Mouse (Mus musculus) myocyte (in vitro differentiated cells): ENCODE data around the gene Prkg1. TPM values are rescaled to one million over a fixed set of nuclear protein-coding genes. Genes with fewer than 3 reads are reported as not detected.

ENCODE experiments used
- H3K27me3 ChIP-seq: one replicate; pipeline ENCODE4 v1.6.1; 2011; ENCODE audit not compliant: control insufficient read depth, insufficient read depth, insufficient read length
- H3K36me3 ChIP-seq: one replicate; pipeline ENCODE4 v1.6.1; 2011; ENCODE audit not compliant: control insufficient read depth, insufficient read depth
- H3K4me2 ChIP-seq: one replicate; pipeline ENCODE4 v1.6.1; 2011; ENCODE audit warnings: low read depth, control low read depth
- H3K4me3 ChIP-seq: one replicate; pipeline ENCODE4 v1.5.1; 2011; ENCODE audit warnings: mild to moderate bottlenecking, control low read depth, moderate library complexity
- H3K79me2 ChIP-seq: one replicate; pipeline ENCODE4 v1.6.1; 2011; ENCODE audit not compliant: control insufficient read depth, insufficient read depth
- H3ac ChIP-seq: one replicate; pipeline ENCODE4 v1.6.1; 2011; ENCODE audit not compliant: control insufficient read depth, insufficient read length
- CEBPB ChIP-seq: IDR thresholded peaks from 2 replicates; pipeline ENCODE4 v1.6.1; 2011; ENCODE audit warnings: mild to moderate bottlenecking, moderate library complexity; ENCODE audit not compliant: poor library complexity, insufficient read depth, severe bottlenecking
- E2F4 ChIP-seq: IDR thresholded peaks from one replicate; pipeline ENCODE4 v1.6.1; 2011; ENCODE audit warnings: mild to moderate bottlenecking, control low read depth, moderate library complexity; ENCODE audit not compliant: insufficient read depth
- MAX ChIP-seq: IDR thresholded peaks from one replicate; pipeline ENCODE4 v1.6.1; 2011; ENCODE audit warnings: low read depth, mild to moderate bottlenecking, control low read depth
- MYOD1 ChIP-seq, 3 experiments: IDR thresholded peaks; one replicate each; pipeline ENCODE4 v1.6.1; 2011; ENCODE audit warnings: control low read depth in 2 of 3, low read depth in 2 of 3, mild to moderate bottlenecking in 2 of 3, moderate library complexity in 1 of 3; ENCODE audit not compliant: insufficient read length in 2 of 3, control insufficient read depth in 1 of 3
- MYOG ChIP-seq, 3 experiments: IDR thresholded peaks; one replicate each; pipeline ENCODE4 v1.6.1; 2011; ENCODE audit warnings: control low read depth in 2 of 3, low read depth in 2 of 3, mild to moderate bottlenecking in 2 of 3; ENCODE audit not compliant: insufficient read length in 2 of 3, control insufficient read depth in 1 of 3, insufficient read depth in 1 of 3
- POLR2A ChIP-seq: IDR thresholded peaks from one replicate; pipeline ENCODE4 v1.6.1; 2011; ENCODE audit warnings: low read depth, mild to moderate bottlenecking, control low read depth, moderate library complexity; ENCODE audit not compliant: insufficient read length
- POLR2AphosphoS2 ChIP-seq: IDR thresholded peaks from one replicate; pipeline ENCODE4 v1.6.1; 2011; ENCODE audit warnings: low read depth, control low read depth; ENCODE audit not compliant: insufficient read length
- REST ChIP-seq: IDR thresholded peaks from one replicate; pipeline ENCODE4 v1.6.1; 2011; ENCODE audit warnings: mild to moderate bottlenecking, control low read depth, moderate library complexity; ENCODE audit not compliant: insufficient read depth, insufficient read length
- SRF ChIP-seq: IDR thresholded peaks from one replicate; pipeline ENCODE4 v1.6.1; 2011; ENCODE audit warnings: low read depth; ENCODE audit not compliant: control insufficient read depth, insufficient read length
- TCF12 ChIP-seq: IDR thresholded peaks from one replicate; pipeline ENCODE4 v1.6.1; 2011; ENCODE audit warnings: mild to moderate bottlenecking, control low read depth; ENCODE audit not compliant: poor library complexity, insufficient read depth, severe bottlenecking
- TCF3 ChIP-seq: IDR thresholded peaks from one replicate; pipeline ENCODE4 v1.6.1; 2011; ENCODE audit warnings: low read depth, control low read depth; ENCODE audit not compliant: insufficient read length
- USF1 ChIP-seq: IDR thresholded peaks from one replicate; pipeline ENCODE4 v1.6.1; 2011; ENCODE audit warnings: low read depth, mild to moderate bottlenecking, control low read depth, moderate library complexity
- polyA plus RNA-seq: library from polyadenylated mRNA; unstranded; fragments of >200 nt; fragmentation: generic; extraction: Trizol; gene quantifications from one replicate; pipeline ENCODE4 v1.2.1, GENCODE M21; 2012; ENCODE audit warnings: missing spikeins

Gene Prkg1
- polyA plus RNA-seq, 1 experiment, result 1.7 TPM

DNA sequence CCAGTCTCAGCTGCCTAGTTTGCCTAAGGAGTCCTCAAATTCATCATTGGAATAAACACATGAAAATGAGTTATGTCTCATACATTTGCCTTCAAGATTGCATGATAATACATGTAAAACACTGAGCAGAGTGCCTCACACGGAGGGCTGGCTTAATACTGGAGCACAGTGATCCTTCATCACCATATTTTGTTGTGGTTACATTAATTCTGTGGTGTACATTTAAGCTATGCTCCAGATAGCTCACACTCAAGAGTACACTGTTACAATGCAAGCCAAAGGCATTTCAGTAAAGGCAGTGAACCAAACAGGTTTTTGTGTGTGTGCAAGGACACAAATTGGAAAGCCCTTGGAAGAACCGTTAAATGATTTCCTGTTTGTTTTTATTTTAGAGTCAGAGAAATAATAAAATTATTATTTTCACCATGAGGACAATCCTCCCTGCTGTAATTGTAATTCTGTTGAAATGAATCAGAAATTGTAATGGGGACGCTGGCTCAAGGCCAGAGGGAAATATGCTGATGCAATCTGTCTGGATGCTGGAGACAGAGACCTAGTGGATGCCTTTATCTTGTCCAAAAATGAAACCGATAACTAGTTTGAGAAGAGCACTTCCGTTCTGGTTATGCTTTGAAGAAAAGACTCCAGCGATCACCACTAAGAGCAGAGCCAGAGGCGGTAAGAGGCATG lies 484.9 kb downstream of the Prkg1 start:
- H3K36me3 ChIP-seq, result no peaks in the 10 kb centered on the region
- H3K79me2 ChIP-seq, result no peaks in the 10 kb centered on the region
- H3K27me3 ChIP-seq, result no peaks in the 10 kb centered on the region
- H3K4me2 ChIP-seq, result peak overlapping the region; percentile 30
- no peak overlapping the region for H3K4me3 ChIP-seq
- no peak for TF ChIP-seq TCF3
- TF ChIP-seq REST, result no peak
- TF ChIP-seq CEBPB, result peak; percentile 75; the same call in 1 of the 2 replicates
- no peak overlapping the region for H3ac ChIP-seq

GRCm38 (mm10) chr19:31262438-31262837 lies 502.4 kb downstream of the Prkg1 start:
- Histone ChIP-seq H3K36me3 (no peaks in the 10 kb centered on the region), H3ac (no peak overlapping the region), H3K4me3 (no peak overlapping the region), H3K79me2 (no peaks in the 10 kb centered on the region), H3K4me2 (no peak overlapping the region), H3K27me3 (no peaks in the 10 kb centered on the region)
- TF ChIP-seq USF1 (no peak), REST (no peak), TCF12 (no peak), SRF (no peak), E2F4 (no peak), POLR2AphosphoS2 (no peak), MYOD1 (IDR thresholded peaks at IDR 0.05; ENCODE audit: control insufficient read depth in 1 of 3, insufficient read length in 2 of 3, low read depth in 2 of 3) (no peak), CEBPB (no peak), TCF3 (no peak), POLR2A (no peak), MAX (no peak), MYOG (IDR thresholded peaks at IDR 0.05; ENCODE audit: control insufficient read depth in 1 of 3, insufficient read depth in 1 of 3, insufficient read length in 2 of 3, low read depth in 2 of 3) (no peak)

DNA sequence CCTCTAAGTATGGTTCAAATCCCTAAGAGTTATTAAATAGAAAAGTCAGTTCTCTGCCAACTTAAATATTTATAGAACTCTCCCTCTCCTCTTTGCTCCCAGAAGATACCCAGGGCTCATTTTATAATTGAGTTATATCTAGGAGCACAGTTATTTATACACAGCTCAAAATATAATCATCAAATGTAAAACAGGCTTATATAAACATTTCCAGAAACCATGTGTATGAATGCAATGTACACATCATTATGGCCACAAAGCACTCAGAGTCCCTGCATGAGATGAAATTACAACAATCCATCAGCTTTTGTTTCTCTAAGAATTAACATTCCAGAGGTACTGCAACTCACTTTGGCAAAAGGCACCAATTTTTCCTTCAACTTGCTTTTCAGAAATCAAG lies 504.3 kb downstream of the Prkg1 start:
- TF ChIP-seq MYOG (IDR thresholded peaks at IDR 0.05; ENCODE audit: control insufficient read depth in 1 of 3, insufficient read depth in 1 of 3, insufficient read length in 2 of 3, low read depth in 2 of 3) (no peak), MYOD1 (IDR thresholded peaks at IDR 0.05; ENCODE audit: control insufficient read depth in 1 of 3, insufficient read length in 2 of 3, low read depth in 2 of 3) (no peak), SRF (no peak), TCF12 (no peak), TCF3 (no peak), REST (no peak), USF1 (no peak), MAX (no peak), CEBPB (no peak), E2F4 (no peak), POLR2AphosphoS2 (no peak), POLR2A (no peak)
- H3K79me2 ChIP-seq, result no peaks in the 10 kb centered on the region
- no peak overlapping the region for H3K4me3 ChIP-seq
- H3K4me2 ChIP-seq, result no peak overlapping the region
- no peaks in the 10 kb centered on the region for H3K36me3 ChIP-seq
- H3ac ChIP-seq, result no peak overlapping the region
- H3K27me3 ChIP-seq, result no peaks in the 10 kb centered on the region

DNA sequence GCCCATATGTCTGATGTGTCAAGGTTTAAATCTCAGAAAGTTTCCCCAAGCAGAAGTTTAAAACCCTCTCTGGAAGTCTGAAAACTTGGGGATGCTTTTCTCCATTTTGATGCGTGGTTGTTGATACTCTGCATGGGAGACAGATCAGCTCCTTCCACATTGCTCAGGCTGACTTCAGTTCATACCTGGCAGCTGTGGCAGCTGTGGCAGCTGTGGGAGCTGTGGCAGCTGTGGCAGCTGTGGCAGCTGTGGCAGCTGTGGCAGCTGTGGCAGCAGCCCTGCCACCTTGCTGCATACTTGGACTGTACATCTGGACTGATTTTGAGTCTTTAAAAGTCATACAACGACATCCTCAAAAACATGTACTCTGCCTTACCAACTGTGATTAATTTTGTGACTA lies 509.1 kb downstream of the Prkg1 start:
- TF ChIP-seq REST (no peak), TCF3 (peak; percentile 94), SRF (no peak), MAX (no peak), POLR2AphosphoS2 (no peak), POLR2A (no peak), CEBPB (no peak), MYOD1 (IDR thresholded peaks at IDR 0.05; ENCODE audit: control insufficient read depth in 1 of 3, insufficient read length in 2 of 3, low read depth in 2 of 3) (peak in 2 of 3 experiments; percentile 89 to 93), USF1 (no peak), TCF12 (no peak), MYOG (IDR thresholded peaks at IDR 0.05; ENCODE audit: control insufficient read depth in 1 of 3, insufficient read depth in 1 of 3, insufficient read length in 2 of 3, low read depth in 2 of 3) (peak in 2 of 3 experiments; percentile 93 to 94), E2F4 (no peak)
- Histone ChIP-seq H3ac (no peak overlapping the region), H3K4me3 (no peak overlapping the region), H3K4me2 (no peak overlapping the region), H3K27me3 (no peaks in the 10 kb centered on the region), H3K79me2 (no peaks in the 10 kb centered on the region), H3K36me3 (no peaks in the 10 kb centered on the region)
